Mouse (Mus musculus) kidney, adult 2 months (tissue): Measurements from ENCODE around the gene Naaladl1.

ENCODE experiments used
- CTCF ChIP-seq: fragments of 200-500 bp; conservative IDR thresholded peaks from 2 replicates; pipeline ENCODE4 v1.5.1; 2011; ENCODE audit warnings: low read depth, mild to moderate bottlenecking, control low read depth, low read length, moderate library complexity, mixed read lengths; ENCODE audit not compliant: insufficient read depth, insufficient read length
- POLR2A ChIP-seq: fragments of 200-500 bp; IDR thresholded peaks from one replicate; pipeline ENCODE4 v1.6.1; 2011; ENCODE audit warnings: low read depth, low read length, control low read depth

- no peak for TF ChIP-seq CTCF
- TF ChIP-seq POLR2A, result no peak
Observed at GRCm38 (mm10) chr19:6113116-6113515, 7.5 kb downstream of the Naaladl1 start.
